Mouse (Mus musculus) urinary bladder, postnatal 25 days (tissue): ENCODE data around the gene Nupl1.

Experiments
- DNase-seq: peaks from one replicate; pipeline ENCODE4 v3.0.0; 2022; ENCODE audit warnings: low spot score

Nupl1 gene

GRCm38 (mm10) chr14:60238551-60238950 is 12.7 kb downstream of the Nupl1 start:
- DNase-seq, result no peak

- no peak for DNase-seq
Measured at GRCm38 (mm10) chr14:60219886-60220285, 31.3 kb downstream of the Nupl1 start.

GRCm38 (mm10) chr14:60217616-60218015 is 33.6 kb downstream of the Nupl1 start:
- no peak for DNase-seq

- DNase-seq, result no peak
Measured at GRCm38 (mm10) chr14:60216125-60216524, 35.1 kb downstream of the Nupl1 start.

GRCm38 (mm10) chr14:60215000-60215399 is 36.2 kb downstream of the Nupl1 start:
- no peak for DNase-seq

GRCm38 (mm10) chr14:60214040-60214439 is 37.2 kb downstream of the Nupl1 start:
- DNase-seq, result no peak

- DNase-seq, result no peak
Measured at GRCm38 (mm10) chr14:60209166-60209565, 42.1 kb downstream of the Nupl1 start.

- no peak for DNase-seq
Measured at GRCm38 (mm10) chr14:60204993-60205392, 46.2 kb downstream of the Nupl1 start.

GRCm38 (mm10) chr14:60196884-60197283 is 54.3 kb downstream of the Nupl1 start, which contains the start of gene Atp8a2:
Gene Atp8a2 (minus strand): TSS chr14:60197179.
- no peak for DNase-seq

GRCm38 (mm10) chr14:60195999-60196398 is 55.2 kb downstream of the Nupl1 start:
- DNase-seq, result no peak

- DNase-seq, result no peak
Measured at GRCm38 (mm10) chr14:60194606-60195005, 56.6 kb downstream of the Nupl1 start.

GRCm38 (mm10) chr14:60189771-60190170 is 61.5 kb downstream of the Nupl1 start:
- no peak for DNase-seq

- DNase-seq, result no peak
Measured at GRCm38 (mm10) chr14:60188201-60188825, 62.9 kb downstream of the Nupl1 start.

GRCm38 (mm10) chr14:60181306-60181705 is 69.9 kb downstream of the Nupl1 start:
- no peak for DNase-seq

GRCm38 (mm10) chr14:60178571-60178955 is 72.7 kb downstream of the Nupl1 start:
- no peak for DNase-seq

GRCm38 (mm10) chr14:60177614-60178570 is 73.3 kb downstream of the Nupl1 start:
- DNase-seq, result peak; percentile 11

- DNase-seq, result peak; percentile 49
Measured at GRCm38 (mm10) chr14:60176891-60177613, 74.2 kb downstream of the Nupl1 start.

- no peak for DNase-seq
Measured at GRCm38 (mm10) chr14:60176469-60176890, 74.8 kb downstream of the Nupl1 start.

- no peak for DNase-seq
Measured at GRCm38 (mm10) chr14:60172286-60173055, 78.8 kb downstream of the Nupl1 start.

GRCm38 (mm10) chr14:60170845-60171610 is 80.2 kb downstream of the Nupl1 start:
- no peak for DNase-seq

- peak; percentile 20 for DNase-seq
Measured at GRCm38 (mm10) chr14:60163367-60163766, 87.9 kb downstream of the Nupl1 start.
